Mouse (Mus musculus): ENCODE data around the gene Nrsn2.

Gene Nrsn2

DNA sequence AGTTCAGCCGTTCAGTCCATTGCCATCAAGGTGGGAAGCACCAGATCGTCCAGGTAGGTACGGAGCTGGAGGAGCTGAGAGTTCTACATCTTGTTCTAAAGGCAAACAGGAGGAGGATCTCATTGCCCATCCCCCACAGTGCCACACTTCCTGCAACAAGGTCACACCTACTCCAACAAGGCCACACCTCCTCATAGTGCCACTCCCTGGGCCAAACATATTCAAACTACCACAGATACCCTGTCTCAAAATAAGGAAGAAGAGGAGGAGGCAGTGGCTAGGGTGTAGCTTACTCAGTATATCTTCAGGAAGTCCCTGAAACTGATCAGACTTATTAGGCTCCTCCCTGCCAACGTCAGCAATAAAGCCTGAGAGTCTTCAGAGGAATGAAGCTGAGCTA is 7.8 kb upstream of the Nrsn2 start:
- DNase-seq (ENCODE audit: low read depth, low spot score): peak; percentile 79

GRCm38 (mm10) chr2:152375652-152376344 is 640 bp downstream of the Nrsn2 start:
- peak; percentile 96 for DNase-seq (ENCODE audit: low read depth, low spot score)

GRCm38 (mm10) chr2:152373547-152373946 is 2.9 kb downstream of the Nrsn2 start:
- DNase-seq (ENCODE audit: low read depth, low spot score): no peak

DNA sequence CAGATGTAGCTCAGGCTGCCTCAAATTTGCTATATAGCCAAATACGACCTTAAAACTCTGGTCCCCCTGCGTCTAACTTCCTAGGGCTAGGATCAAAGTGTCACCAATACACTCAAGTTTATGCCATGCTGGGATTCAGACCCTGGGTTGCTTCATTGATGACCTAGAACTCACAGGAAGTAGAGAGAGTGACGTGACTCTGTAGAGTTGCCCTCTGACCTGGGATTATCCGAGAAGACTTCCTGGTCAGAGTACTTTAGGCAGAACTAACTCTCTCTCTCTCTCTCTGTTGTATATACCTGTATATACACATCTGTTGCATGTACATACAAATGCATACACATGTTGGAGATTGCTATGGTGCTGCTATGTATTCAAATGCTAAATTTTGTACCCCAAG is 3.8 kb downstream of the Nrsn2 start:
- DNase-seq (ENCODE audit: low read depth, low spot score): no peak

- DNase-seq (ENCODE audit: low read depth, low spot score): no peak
Observed at GRCm38 (mm10) chr2:152372104-152372503, 4.3 kb downstream of the Nrsn2 start.

DNA sequence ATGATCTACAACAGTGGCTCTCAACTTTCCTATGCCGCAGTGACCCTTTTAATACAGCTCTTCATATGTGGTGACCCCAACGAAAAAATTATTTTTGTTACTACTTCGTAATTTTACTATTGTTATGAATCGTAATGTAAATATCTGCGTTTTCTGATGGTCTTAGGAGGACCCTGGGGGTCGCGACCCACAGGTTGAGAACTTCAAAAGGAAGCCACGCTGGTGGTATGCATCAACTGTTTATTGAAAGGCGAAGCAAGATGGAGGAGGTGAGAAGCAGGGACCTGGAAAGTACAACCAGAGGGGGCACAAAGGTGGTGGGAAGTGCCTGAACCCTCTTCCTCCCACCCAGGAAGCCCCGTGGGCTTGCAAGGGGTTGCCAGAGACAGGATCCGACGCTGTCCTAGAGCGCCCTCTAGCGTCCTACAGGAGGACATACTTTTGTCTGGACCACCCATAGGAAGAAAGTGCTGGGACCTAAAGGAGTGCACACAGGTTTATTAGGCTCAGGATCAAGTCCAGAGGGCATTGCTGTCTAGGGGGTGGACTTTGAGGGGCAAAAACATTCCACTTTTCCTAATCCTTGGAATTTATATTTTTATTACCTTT is 7.8 kb downstream of the Nrsn2 start:
- DNase-seq (ENCODE audit: low read depth, low spot score): peak; percentile 91

DNA sequence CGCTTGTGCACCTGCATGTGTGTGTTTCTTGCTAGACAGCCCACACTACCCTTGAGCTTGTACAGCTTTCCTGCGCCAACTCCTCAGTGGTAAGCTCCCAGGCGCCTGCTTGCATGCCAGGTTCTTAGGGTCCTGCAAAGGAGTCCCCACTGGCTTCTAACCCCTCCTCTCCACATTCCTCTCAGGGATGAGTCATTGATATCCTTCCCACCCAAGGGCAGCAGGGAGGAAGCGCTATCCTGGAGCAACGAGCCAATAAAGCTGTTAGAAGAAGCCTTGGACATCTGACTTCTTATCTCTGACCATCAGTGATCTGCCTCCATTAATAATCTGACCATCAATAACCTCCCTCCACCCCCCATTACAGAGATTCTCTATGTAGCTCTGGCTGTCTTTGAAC is 8.5 kb downstream of the Nrsn2 start:
- DNase-seq (ENCODE audit: low read depth, low spot score): peak; percentile 27

GRCm38 (mm10) chr2:152363245-152364147 is 12.9 kb downstream of the Nrsn2 start:
- DNase-seq (ENCODE audit: low read depth, low spot score): peak; percentile 94

GRCm38 (mm10) chr2:152361193-152361592 is 15.2 kb downstream of the Nrsn2 start:
- DNase-seq (ENCODE audit: low read depth, low spot score): no peak

DNA sequence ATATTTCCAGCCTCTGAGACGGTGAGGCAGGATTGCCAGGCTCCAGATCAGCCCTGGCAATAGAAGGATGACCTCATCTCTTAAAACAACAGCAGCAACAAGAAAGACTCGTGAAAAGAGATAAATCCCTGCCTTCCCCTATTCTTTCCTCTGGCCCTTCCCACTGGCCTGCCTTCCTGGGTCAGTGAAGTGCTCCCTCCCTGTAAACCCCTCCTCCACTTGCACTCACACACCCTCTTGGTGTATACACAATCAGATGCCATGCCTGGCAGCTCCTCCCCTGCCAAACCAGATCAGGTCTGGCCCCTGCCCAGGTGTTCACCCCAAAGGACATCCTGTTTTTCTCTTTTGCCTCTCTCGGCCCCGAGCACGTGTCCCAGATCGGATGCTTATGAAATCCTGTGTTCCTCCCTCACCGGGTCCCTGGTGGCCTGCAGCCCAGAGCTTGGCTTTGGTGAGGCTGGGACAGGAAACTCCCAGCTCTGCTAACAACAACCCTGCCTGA is 16.1 kb downstream of the Nrsn2 start:
- DNase-seq (ENCODE audit: low read depth, low spot score): no peak

DNA sequence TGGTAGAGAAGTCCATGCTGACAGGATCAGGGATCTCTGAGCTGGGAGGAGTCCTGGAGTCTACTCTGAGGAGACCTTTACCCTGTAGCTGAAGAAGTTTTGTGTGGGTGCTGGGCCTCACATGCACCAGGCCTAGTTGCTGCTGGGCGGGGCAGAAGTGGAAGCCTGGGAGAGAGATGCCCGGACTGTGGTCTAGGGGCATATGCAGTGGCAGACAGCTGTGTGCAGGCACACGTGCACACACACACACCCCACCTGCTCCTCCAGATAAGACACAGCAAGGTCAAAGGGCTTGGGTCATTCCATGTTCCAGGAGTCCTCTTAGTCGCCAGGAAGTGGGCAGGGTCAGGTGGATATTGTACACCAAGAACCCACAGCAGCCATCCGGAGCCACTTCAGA is 16.8 kb downstream of the Nrsn2 start:
- DNase-seq (ENCODE audit: low read depth, low spot score): no peak

GRCm38 (mm10) chr2:152358977-152359376 is 17.5 kb downstream of the Nrsn2 start:
- DNase-seq (ENCODE audit: low read depth, low spot score): peak; percentile 75

DNA sequence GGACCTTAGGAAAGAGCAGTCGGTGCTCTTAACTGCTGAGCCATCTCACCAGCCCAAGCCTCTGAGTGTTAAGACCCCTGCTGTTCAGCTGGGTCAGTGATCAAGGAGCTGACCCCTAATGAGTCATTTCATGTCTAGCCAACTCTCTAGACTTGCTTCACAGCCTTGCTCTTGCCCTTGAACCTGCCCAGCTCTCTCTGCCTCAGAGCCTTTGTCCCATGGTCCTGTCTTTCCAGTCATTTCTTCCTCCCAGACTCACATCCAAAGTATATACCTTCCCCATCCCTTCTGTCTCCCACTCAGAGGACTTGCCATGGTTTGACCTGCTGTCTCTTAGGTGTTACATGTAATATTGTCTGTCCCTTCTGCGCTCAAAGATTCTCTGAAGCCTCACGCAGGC is 19.2 kb downstream of the Nrsn2 start:
- no peak for DNase-seq (ENCODE audit: low read depth, low spot score)

DNA sequence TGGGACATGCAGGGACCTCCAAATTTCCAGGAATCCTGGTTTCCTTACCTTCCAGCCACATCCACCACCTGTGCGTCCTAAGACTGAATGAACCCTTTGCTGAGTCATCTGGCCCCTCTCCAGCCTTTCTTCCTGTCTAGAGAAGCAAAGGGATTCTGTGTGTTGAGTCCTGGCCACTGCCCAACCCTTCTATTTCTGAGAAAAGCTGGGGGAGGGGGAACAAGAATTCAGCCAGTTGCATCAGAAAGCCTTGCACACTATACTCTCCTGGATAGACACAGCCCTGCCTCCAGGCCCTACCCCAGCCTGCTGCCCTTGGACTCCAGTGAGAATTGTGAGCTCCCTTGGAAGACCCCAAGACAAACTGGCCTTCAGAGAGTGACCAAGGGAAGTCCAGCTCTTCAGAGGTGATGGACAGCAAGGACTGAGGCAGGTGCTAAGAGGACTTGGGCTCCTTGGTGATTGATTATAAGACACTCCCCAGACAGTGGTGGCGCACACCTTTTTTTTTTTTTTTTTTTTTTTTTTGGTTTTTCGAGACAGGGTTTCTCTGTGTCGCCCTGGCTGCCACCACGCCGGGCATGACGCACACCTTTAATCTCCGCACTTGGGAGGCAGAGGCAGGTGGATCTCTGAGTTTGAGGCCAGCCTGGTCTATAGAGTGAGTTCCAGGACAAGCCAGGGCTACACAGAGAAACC is 26.4 kb downstream of the Nrsn2 start:
- DNase-seq (ENCODE audit: low read depth, low spot score): peak; percentile 96

DNA sequence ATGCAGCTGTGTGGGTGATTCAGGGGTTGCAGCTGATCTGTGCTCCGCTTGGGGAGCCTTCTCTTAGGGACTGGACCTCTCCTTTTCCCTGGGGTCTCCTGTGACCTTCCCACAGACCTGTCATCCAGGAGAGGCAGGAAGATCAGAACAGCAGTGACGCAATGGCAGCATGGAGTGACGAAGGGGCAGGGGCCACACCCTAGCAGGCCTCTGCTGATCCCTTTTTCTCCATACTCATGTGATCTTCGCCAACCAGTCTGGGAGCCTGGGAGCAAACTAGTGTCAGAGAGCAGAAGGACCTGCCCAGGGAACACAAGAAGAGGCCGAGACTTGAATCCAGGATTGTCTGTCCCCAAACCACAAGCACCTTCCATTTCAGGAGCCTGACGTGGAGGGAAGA is 27.2 kb downstream of the Nrsn2 start:
- peak; percentile 77 for DNase-seq (ENCODE audit: low read depth, low spot score)

DNA sequence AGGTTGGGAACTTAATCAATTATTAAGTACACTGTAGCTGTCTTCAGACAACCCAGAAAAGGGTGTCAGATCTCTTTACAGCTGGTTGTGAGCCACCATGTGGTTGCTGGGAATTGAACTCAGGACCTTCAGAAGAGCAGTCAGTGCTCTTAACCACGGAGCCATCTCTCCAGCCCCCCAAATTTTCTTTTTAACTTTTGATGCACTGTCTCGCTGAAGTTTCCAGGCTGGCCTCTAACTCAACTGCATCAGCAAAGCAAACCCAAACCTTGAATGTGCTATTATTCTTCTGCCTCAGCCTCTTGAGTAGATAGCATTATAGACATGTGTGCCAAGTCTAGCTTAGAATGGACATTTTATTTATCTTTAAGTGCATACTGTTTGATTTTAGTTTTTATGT is 28.7 kb downstream of the Nrsn2 start:
- DNase-seq (ENCODE audit: low read depth, low spot score): no peak

DNA sequence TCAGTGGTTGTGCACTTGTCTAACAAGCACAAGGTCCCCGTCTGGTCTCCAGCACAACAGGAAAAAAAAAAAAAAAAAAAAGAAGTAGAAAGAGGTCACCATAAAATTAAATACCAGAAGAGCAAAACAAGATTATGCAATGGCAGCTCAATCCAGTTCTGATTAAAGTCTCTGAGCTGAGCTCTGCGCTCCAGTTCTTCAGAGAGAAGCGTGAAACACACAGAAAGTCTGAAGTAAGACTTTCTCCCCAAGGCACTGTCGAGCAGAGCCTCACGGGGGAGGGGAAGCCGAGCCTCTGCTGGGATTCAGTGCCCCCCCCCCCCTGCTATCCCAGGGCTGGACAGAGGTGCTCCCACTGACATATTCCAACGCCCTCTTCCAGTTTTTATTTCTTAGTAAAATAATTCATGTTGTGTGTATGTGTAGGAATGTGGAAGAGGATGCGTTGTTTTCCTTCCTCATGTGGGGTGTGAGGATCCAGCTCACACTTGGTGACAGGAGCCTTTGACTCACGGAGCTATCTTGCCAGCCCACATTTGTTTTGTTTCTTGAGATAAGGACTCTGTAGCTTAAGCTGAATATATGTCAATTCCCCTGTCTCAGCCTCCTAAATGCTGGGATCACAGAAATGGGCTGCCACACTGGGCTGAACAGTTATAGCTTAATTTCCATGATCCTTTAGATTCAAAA is 29.5 kb downstream of the Nrsn2 start:
- DNase-seq (ENCODE audit: low read depth, low spot score): no peak

DNA sequence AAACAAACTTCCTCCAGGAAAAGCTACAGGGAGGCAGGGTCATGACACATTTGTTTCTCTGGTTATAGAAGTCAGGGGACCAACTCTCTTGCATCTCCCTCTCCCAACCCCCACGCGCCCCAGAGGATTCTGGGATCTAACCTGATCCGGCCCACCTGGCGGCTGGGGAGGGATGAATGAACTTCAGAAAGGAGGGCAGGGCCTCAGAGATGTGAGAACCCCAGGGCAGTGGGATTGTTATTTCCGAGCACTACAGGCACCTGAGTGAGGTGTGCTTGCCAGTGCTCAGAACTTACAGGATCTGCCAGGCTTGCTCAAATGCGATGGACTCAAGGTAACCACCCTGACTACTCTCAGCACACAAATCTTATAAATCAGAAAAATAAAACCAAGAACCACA is 31.0 kb downstream of the Nrsn2 start:
- peak; percentile 81 for DNase-seq (ENCODE audit: low read depth, low spot score)

GRCm38 (mm10) chr2:152344909-152345308 is 31.5 kb downstream of the Nrsn2 start:
- DNase-seq (ENCODE audit: low read depth, low spot score): no peak

GRCm38 (mm10) chr2:152344361-152344760 is 32.1 kb downstream of the Nrsn2 start:
- DNase-seq (ENCODE audit: low read depth, low spot score): peak; percentile 55
